Mouse (Mus musculus): ENCODE data around the gene Slc25a39. TPM values are rescaled to one million over a fixed set of nuclear protein-coding genes. Genes with fewer than 3 reads are reported as not detected.

The Slc25a39 gene
- polyA plus RNA-seq, 1 experiment, result 403 TPM

DNA sequence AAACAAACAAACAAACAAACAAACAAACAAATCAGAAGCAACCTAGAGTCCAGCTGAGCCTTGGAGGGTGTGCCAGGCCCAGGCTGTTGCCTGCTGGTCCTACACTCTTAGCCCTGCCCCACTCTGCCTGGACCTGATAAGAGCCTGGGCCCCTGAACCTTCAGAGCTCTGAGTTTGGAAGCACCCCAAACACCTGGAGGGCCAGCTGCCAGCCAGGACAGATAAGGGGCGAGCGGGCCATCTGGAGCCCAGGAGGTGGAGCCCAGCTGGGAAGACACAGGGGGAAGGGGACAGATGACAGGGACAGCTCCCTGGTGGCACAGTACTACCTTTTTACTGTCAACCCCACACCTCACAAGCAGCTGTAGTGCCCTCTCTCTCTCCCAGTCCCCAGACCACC is 44.1 kb downstream of the Slc25a39 start:
- Histone ChIP-seq H3K36me3 (ENCODE audit: control insufficient read depth, insufficient read depth, low read length) (no peaks in the 10 kb centered on the region), H3K27ac (ENCODE audit: insufficient read depth, low read depth, low read length) (no peak overlapping the region), H3K27me3 (ENCODE audit: control insufficient read depth, insufficient read depth, low read length) (no peaks in the 10 kb centered on the region), H3K4me1 (ENCODE audit: control insufficient read depth, insufficient read depth, insufficient read length, low read length) (no peaks in the 10 kb centered on the region), H3K4me3 (ENCODE audit: low read depth, low read length) (no peak overlapping the region)
- no peak for TF ChIP-seq CTCF (IDR thresholded peaks at IDR 0.05; ENCODE audit: extremely low read depth, insufficient read length, insufficient replicate concordance, low read depth, low read length)
- no peak for TF ChIP-seq POLR2A (IDR thresholded peaks at IDR 0.05; ENCODE audit: low read depth, low read length)
- whole genome bisulfite sequencing, result 19% methylated on average over 2 of the region's 2 CpGs

DNA sequence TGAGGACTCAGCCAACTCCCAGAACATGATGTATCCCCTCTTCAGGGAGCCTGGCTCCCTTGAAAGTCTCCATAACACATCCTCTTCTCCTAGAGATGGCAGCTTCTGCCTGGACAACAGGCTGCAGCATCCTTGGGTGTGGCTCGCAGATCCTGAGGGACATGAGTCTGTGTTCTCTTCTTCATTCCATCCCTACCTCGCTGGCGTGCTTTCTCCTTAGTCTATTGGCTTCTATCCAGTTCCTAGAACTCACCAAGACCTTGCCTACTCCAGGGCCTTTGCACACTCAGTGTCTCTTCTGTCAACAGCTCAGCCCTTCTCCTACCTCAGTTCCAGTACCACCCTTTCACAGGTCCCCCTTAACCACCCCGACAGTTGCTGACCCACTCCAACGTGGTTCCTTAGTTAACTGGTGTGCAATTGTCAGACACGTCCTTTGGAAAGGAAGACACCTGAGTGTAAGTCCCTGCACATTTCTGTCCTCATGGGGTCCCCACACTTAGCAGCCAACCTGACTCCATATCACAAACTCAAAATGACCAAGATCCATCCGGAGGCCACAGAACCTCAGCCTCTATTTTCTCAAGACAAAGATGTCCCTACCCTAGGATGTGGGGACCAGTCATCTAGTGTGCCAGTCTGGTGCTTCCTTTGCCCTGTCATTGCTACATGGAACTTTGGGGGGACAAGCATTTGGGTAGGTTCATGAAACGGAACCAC is 45.8 kb downstream of the Slc25a39 start:
- no peak overlapping the region for H3K4me3 ChIP-seq (ENCODE audit: low read depth, low read length)
- H3K27me3 ChIP-seq (ENCODE audit: control insufficient read depth, insufficient read depth, low read length), result no peaks in the 10 kb centered on the region
- WGBS, result 87% methylated on average over 8 of the region's 8 CpGs
- TF ChIP-seq CTCF (IDR thresholded peaks at IDR 0.05; ENCODE audit: extremely low read depth, insufficient read length, insufficient replicate concordance, low read depth, low read length) (no peak), POLR2A (IDR thresholded peaks at IDR 0.05; ENCODE audit: low read depth, low read length) (no peak)
- no peaks in the 10 kb centered on the region for H3K4me1 ChIP-seq (ENCODE audit: control insufficient read depth, insufficient read depth, insufficient read length, low read length)
- no peak overlapping the region for H3K27ac ChIP-seq (ENCODE audit: insufficient read depth, low read depth, low read length)
- no peaks in the 10 kb centered on the region for H3K36me3 ChIP-seq (ENCODE audit: control insufficient read depth, insufficient read depth, low read length)

DNA sequence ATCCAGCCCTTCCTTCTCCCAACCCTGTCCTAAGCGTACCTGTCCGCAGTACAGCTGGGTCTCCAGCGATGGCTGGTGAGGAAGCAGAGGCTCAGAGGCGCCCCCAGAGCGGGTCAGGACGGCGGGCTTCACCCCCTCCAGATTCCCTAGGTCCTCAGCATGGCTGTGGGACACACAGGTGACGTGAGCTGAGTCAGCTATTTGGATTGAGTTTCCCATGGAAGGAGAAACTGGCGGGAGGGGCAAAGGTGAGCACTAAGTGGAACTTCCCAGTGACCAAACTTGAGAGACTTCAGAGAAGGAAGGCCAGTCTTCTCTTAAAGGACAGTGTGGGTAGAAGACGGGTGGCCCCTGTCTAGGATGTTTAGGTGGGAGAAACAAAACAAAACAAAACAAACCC is 49.4 kb downstream of the Slc25a39 start:
- Histone ChIP-seq H3K36me3 (ENCODE audit: control insufficient read depth, insufficient read depth, low read length) (no peaks in the 10 kb centered on the region), H3K4me3 (ENCODE audit: low read depth, low read length) (no peak overlapping the region), H3K4me1 (ENCODE audit: control insufficient read depth, insufficient read depth, insufficient read length, low read length) (no peaks in the 10 kb centered on the region), H3K27ac (ENCODE audit: insufficient read depth, low read depth, low read length) (no peak overlapping the region), H3K27me3 (ENCODE audit: control insufficient read depth, insufficient read depth, low read length) (0 out of 2 replicates have a peak, but pooled peaks cover 4% of the 10 kb centered on the region)
- WGBS, result 55% methylated on average over 10 of the region's 10 CpGs
- no peak for TF ChIP-seq CTCF (IDR thresholded peaks at IDR 0.05; ENCODE audit: extremely low read depth, insufficient read length, insufficient replicate concordance, low read depth, low read length)
- no peak for TF ChIP-seq POLR2A (IDR thresholded peaks at IDR 0.05; ENCODE audit: low read depth, low read length)

- H3K4me3 ChIP-seq (ENCODE audit: low read depth, low read length), result no peak overlapping the region
- H3K27me3 ChIP-seq (ENCODE audit: control insufficient read depth, insufficient read depth, low read length), result 0 out of 2 replicates have a peak, but pooled peaks cover 4% of the 10 kb centered on the region
- H3K36me3 ChIP-seq (ENCODE audit: control insufficient read depth, insufficient read depth, low read length), result no peaks in the 10 kb centered on the region
- no peaks in the 10 kb centered on the region for H3K4me1 ChIP-seq (ENCODE audit: control insufficient read depth, insufficient read depth, insufficient read length, low read length)
- WGBS, result 57% methylated on average over 31 of the region's 31 CpGs
- no peak for TF ChIP-seq POLR2A (IDR thresholded peaks at IDR 0.05; ENCODE audit: low read depth, low read length)
- TF ChIP-seq CTCF (IDR thresholded peaks at IDR 0.05; ENCODE audit: extremely low read depth, insufficient read length, insufficient replicate concordance, low read depth, low read length), result no peak
- H3K27ac ChIP-seq (ENCODE audit: insufficient read depth, low read depth, low read length), result no peak overlapping the region
Measured at GRCm38 (mm10) chr11:102356636-102357350, 51.0 kb downstream of the Slc25a39 start.

DNA sequence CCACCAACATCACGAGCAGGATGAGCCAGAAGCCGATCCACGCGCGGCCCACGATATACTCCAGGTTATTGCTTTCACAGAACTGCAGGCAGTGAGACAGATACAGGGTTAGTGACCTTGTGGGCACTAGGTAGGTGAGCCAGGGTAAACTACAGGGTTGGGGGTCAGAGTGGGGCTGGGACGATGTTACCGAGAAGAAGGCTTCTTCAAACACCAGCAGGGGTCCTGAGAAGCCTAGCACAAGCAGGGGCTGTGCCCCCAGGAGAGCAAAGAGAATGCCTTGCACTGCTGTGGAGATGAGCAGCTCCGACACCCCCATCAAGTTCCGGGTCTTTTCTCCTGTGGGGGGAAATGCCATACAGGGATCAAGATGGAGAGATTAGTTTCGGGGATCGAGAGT is 51.6 kb downstream of the Slc25a39 start:
- 81% methylated on average over 12 of the region's 12 CpGs for WGBS
- TF ChIP-seq CTCF (IDR thresholded peaks at IDR 0.05; ENCODE audit: extremely low read depth, insufficient read length, insufficient replicate concordance, low read depth, low read length), result no peak
- no peak for TF ChIP-seq POLR2A (IDR thresholded peaks at IDR 0.05; ENCODE audit: low read depth, low read length)

GRCm38 (mm10) chr11:102355501-102355900 is 52.2 kb downstream of the Slc25a39 start:
- Histone ChIP-seq H3K36me3 (ENCODE audit: control insufficient read depth, insufficient read depth, low read length) (no peaks in the 10 kb centered on the region), H3K27ac (ENCODE audit: insufficient read depth, low read depth, low read length) (no peak overlapping the region), H3K4me3 (ENCODE audit: low read depth, low read length) (no peak overlapping the region), H3K27me3 (ENCODE audit: control insufficient read depth, insufficient read depth, low read length) (0 out of 2 replicates have a peak, but pooled peaks cover 4% of the 10 kb centered on the region), H3K4me1 (ENCODE audit: control insufficient read depth, insufficient read depth, insufficient read length, low read length) (no peaks in the 10 kb centered on the region)
- TF ChIP-seq CTCF (IDR thresholded peaks at IDR 0.05; ENCODE audit: extremely low read depth, insufficient read length, insufficient replicate concordance, low read depth, low read length) (no peak), POLR2A (IDR thresholded peaks at IDR 0.05; ENCODE audit: low read depth, low read length) (no peak)
- WGBS, result 59% methylated on average over 3 of the region's 3 CpGs

More for the DNA sequence above, 51.6 kb downstream of the Slc25a39 start:
- no peak overlapping the region for H3K27ac ChIP-seq (ENCODE audit: insufficient read depth, low read depth, low read length)
- H3K27me3 ChIP-seq (ENCODE audit: control insufficient read depth, insufficient read depth, low read length), result 0 out of 2 replicates have a peak, but pooled peaks cover 4% of the 10 kb centered on the region
- no peaks in the 10 kb centered on the region for H3K36me3 ChIP-seq (ENCODE audit: control insufficient read depth, insufficient read depth, low read length)
- H3K4me1 ChIP-seq (ENCODE audit: control insufficient read depth, insufficient read depth, insufficient read length, low read length), result no peaks in the 10 kb centered on the region
- H3K4me3 ChIP-seq (ENCODE audit: low read depth, low read length), result no peak overlapping the region

DNA sequence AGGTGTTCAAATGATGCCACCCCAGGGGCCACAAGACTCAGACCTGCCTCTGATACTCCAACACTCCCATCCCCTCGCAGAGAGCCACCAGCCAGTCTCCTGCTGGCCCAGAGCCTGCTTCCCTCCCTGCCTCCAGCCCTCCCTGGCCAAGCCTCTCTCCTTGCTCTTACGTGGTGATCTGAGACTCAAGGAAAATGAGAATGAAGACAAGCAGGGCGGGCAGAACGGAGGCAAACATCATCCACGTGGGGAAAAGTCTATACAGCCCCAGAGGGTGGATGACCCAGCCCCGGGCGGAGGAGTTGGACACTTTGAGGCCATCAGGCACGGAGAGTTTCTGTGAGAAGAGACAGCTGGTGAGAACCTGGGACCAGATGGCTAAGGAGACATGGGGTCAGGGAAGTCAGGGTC is 54.7 kb downstream of the Slc25a39 start:
- 0 out of 2 replicates have a peak, but pooled peaks cover 4% of the 10 kb centered on the region for H3K27me3 ChIP-seq (ENCODE audit: control insufficient read depth, insufficient read depth, low read length)
- TF ChIP-seq POLR2A (IDR thresholded peaks at IDR 0.05; ENCODE audit: low read depth, low read length) (no peak), CTCF (IDR thresholded peaks at IDR 0.05; ENCODE audit: extremely low read depth, insufficient read length, insufficient replicate concordance, low read depth, low read length) (no peak)
- H3K4me3 ChIP-seq (ENCODE audit: low read depth, low read length), result no peak overlapping the region
- WGBS, result 20% methylated on average over 8 of the region's 8 CpGs
- no peak overlapping the region for H3K27ac ChIP-seq (ENCODE audit: insufficient read depth, low read depth, low read length)
- no peaks in the 10 kb centered on the region for H3K36me3 ChIP-seq (ENCODE audit: control insufficient read depth, insufficient read depth, low read length)
- H3K4me1 ChIP-seq (ENCODE audit: control insufficient read depth, insufficient read depth, insufficient read length, low read length), result peaks cover 2% of the 10 kb centered on the region; the same call in 1 of the 2 replicates

Other genes with a start within 250 kb of the Slc25a39 start
- 8.3 and 18.7 TPM in 2 replicates for gene Lsm12, start 222.7 kb downstream of the Slc25a39 start, polyA plus RNA-seq (2012; rRNA removed)
- 41.0 and 53.8 TPM in 2 replicates for gene G6pc3, start 218.3 kb downstream of the Slc25a39 start, polyA plus RNA-seq (2012; rRNA removed)
- gene Hdac5, start 177.8 kb downstream of the Slc25a39 start, polyA plus RNA-seq (2012; rRNA removed), result 82.5 and 102 TPM in 2 replicates
- gene BC030867, start 159.1 kb downstream of the Slc25a39 start, polyA plus RNA-seq (2012; rRNA removed), result 2.4 and 5.2 TPM in 2 replicates
- 0.29 and 1.8 TPM in 2 replicates for gene Asb16, start 139.2 kb downstream of the Slc25a39 start, polyA plus RNA-seq (2012; rRNA removed)
- gene Tmub2, start 123.0 kb downstream of the Slc25a39 start, polyA plus RNA-seq (2012; rRNA removed), result 29.4 and 60.2 TPM in 2 replicates
- gene Atxn7l3, start 111.3 kb downstream of the Slc25a39 start, polyA plus RNA-seq (2012; rRNA removed), result 15.1 and 30.2 TPM in 2 replicates
- 10.5 and 17.6 TPM in 2 replicates for gene Ubtf, start 88.2 kb downstream of the Slc25a39 start, polyA plus RNA-seq (2012; rRNA removed)
- gene Slc4a1, start 41.7 kb downstream of the Slc25a39 start, polyA plus RNA-seq (2012; rRNA removed), result not detected in 2 replicates
- gene Rundc3a, start 14.5 kb downstream of the Slc25a39 start, polyA plus RNA-seq (2012; rRNA removed), result 2.5 and 6.5 TPM in 2 replicates
- gene Grn, start 22.4 kb upstream of the Slc25a39 start, polyA plus RNA-seq (2012; rRNA removed), result 76.0 and 111 TPM in 2 replicates
- 5.4 and 5.9 TPM in 2 replicates for gene Fam171a2, start 39.7 kb upstream of the Slc25a39 start, polyA plus RNA-seq (2012; rRNA removed)
- gene Itga2b, start 62.2 kb upstream of the Slc25a39 start, polyA plus RNA-seq (2012; rRNA removed), result 2.0 and 3.9 TPM in 2 replicates
- gene Gpatch8, start 148.4 kb upstream of the Slc25a39 start, polyA plus RNA-seq (2012; rRNA removed), result 8.2 and 26.3 TPM in 2 replicates
- gene Gm11627, start 171.5 kb upstream of the Slc25a39 start, polyA plus RNA-seq (2012; rRNA removed), result 0.42 and 0.51 TPM in 2 replicates
- 9.0 and 12.4 TPM in 2 replicates for gene Fzd2, start 196.4 kb upstream of the Slc25a39 start, polyA plus RNA-seq (2012; rRNA removed)